Mouse (Mus musculus): ENCODE results near the gene Ackr2. TPM values are rescaled to one million over a fixed set of nuclear protein-coding genes. Genes with fewer than 3 reads are reported as not detected.

The Ackr2 gene
- total RNA-seq, 2 experiments from 2014 or later, result 2.6 to 4.2 TPM

- no peak for DNase-seq (ENCODE audit: low spot score in 2 of 2)
Measured at GRCm38 (mm10) chr9:121914226-121914757, 16.1 kb downstream of the Ackr2 start.

- no peak for DNase-seq (ENCODE audit: low spot score in 2 of 2)
Measured at GRCm38 (mm10) chr9:121915056-121915455, 16.9 kb downstream of the Ackr2 start.

- DNase-seq (ENCODE audit: low spot score in 2 of 2), result no peak
Measured at GRCm38 (mm10) chr9:121916102-121916501, 17.9 kb downstream of the Ackr2 start, which contains the start of gene Cyp8b1. Gene Cyp8b1 (minus strand): TSS chr9:121916305.

- no peak for DNase-seq (ENCODE audit: low spot score in 2 of 2)
Measured at GRCm38 (mm10) chr9:121919027-121919501, 20.9 kb downstream of the Ackr2 start.

GRCm38 (mm10) chr9:121923443-121923842 is 25.3 kb downstream of the Ackr2 start:
- no peak for DNase-seq (ENCODE audit: low spot score in 2 of 2)

GRCm38 (mm10) chr9:121923906-121924305 is 25.8 kb downstream of the Ackr2 start:
- DNase-seq (ENCODE audit: low spot score in 2 of 2), result no peak

- no peak for DNase-seq (ENCODE audit: low spot score in 2 of 2)
Measured at GRCm38 (mm10) chr9:121924901-121925560, 26.9 kb downstream of the Ackr2 start.

GRCm38 (mm10) chr9:121925959-121926358 is 27.8 kb downstream of the Ackr2 start:
- no peak for DNase-seq (ENCODE audit: low spot score in 2 of 2)

GRCm38 (mm10) chr9:121926634-121927405 is 28.7 kb downstream of the Ackr2 start:
- no peak for DNase-seq (ENCODE audit: low spot score in 2 of 2)

- DNase-seq (ENCODE audit: low spot score in 2 of 2), result no peak
Measured at GRCm38 (mm10) chr9:121927721-121928120, 29.6 kb downstream of the Ackr2 start.

GRCm38 (mm10) chr9:121928498-121928897 is 30.3 kb downstream of the Ackr2 start:
- DNase-seq (ENCODE audit: low spot score in 2 of 2), result peak; percentile 25 to 36

- DNase-seq (ENCODE audit: low spot score in 2 of 2), result peak in 1 of 2 experiments; percentile 29
Measured at GRCm38 (mm10) chr9:121934856-121935255, 36.7 kb downstream of the Ackr2 start.

GRCm38 (mm10) chr9:121936952-121937351 is 38.8 kb downstream of the Ackr2 start:
- DNase-seq (ENCODE audit: low spot score in 2 of 2), result no peak

- no peak for DNase-seq (ENCODE audit: low spot score in 2 of 2)
Measured at GRCm38 (mm10) chr9:121937451-121937864, 39.3 kb downstream of the Ackr2 start.

- no peak for DNase-seq (ENCODE audit: low spot score in 2 of 2)
Measured at GRCm38 (mm10) chr9:121937944-121938355, 39.8 kb downstream of the Ackr2 start.

- DNase-seq (ENCODE audit: low spot score in 2 of 2), result no peak
Measured at GRCm38 (mm10) chr9:121943005-121943404, 44.9 kb downstream of the Ackr2 start.

- no peak for DNase-seq (ENCODE audit: low spot score in 2 of 2)
Measured at GRCm38 (mm10) chr9:121943628-121944027, 45.5 kb downstream of the Ackr2 start.

- DNase-seq (ENCODE audit: low spot score in 2 of 2), result peak; percentile 76 to 86
Measured at GRCm38 (mm10) chr9:121947784-121948183, 49.6 kb downstream of the Ackr2 start.

GRCm38 (mm10) chr9:121948431-121948830 is 50.3 kb downstream of the Ackr2 start:
- DNase-seq (ENCODE audit: low spot score in 2 of 2), result no peak

- DNase-seq (ENCODE audit: low spot score in 2 of 2), result peak; percentile 52 to 71
Measured at GRCm38 (mm10) chr9:121950418-121951113, 52.4 kb downstream of the Ackr2 start, which contains the start of gene Fam198a. Gene Fam198a (plus strand): TSS chr9:121950988.

- no peak for DNase-seq (ENCODE audit: low spot score in 2 of 2)
Measured at GRCm38 (mm10) chr9:121951114-121951423, 52.9 kb downstream of the Ackr2 start.

Data from layer of hippocampus, postnatal 14 days (tissue).